Mouse (Mus musculus) c-Kit-positive CD71-positive TER-119-negative erythroid progenitor cells, embryonic 14.5 days (primary cell): ENCODE data around the gene Ablim1.

Experiments
- DNase-seq: peaks from one replicate; pipeline ENCODE4 v3.0.0-alpha.2; 2013; ENCODE audit warnings: low read depth

Ablim1 gene

GRCm38 (mm10) chr19:57007781-57008710 lies 306.7 kb downstream of the Ablim1 start, which contains the start of gene Afap1l2:
TSS of gene Afap1l2 (minus strand) at chr19:57008228.
- DNase-seq = no peak

GRCm38 (mm10) chr19:57007291-57007690 lies 307.4 kb downstream of the Ablim1 start:
- no peak for DNase-seq

GRCm38 (mm10) chr19:57006841-57007240 lies 307.9 kb downstream of the Ablim1 start:
- DNase-seq = no peak

DNA sequence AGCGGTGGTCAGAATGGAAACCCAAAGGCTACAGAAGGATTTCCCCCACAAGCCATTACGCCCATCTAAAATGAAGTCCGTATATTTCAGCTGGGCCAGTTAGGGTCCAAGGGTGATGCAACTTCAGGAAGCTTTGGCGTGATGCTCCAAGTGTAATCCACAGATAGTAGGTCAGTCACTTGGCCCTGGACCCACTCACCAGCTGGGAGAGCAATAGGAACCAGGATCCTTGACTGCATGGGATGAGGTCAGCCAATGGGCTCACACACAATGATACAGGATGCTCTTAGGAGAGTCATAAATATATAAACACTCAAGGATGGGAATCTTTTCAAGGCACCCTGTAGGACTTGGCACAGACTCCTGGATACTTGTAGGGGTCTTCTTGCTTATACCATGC lies 309.7 kb downstream of the Ablim1 start:
- DNase-seq = no peak

- no peak for DNase-seq
Observed at GRCm38 (mm10) chr19:57003460-57003810, 311.3 kb downstream of the Ablim1 start.

DNA sequence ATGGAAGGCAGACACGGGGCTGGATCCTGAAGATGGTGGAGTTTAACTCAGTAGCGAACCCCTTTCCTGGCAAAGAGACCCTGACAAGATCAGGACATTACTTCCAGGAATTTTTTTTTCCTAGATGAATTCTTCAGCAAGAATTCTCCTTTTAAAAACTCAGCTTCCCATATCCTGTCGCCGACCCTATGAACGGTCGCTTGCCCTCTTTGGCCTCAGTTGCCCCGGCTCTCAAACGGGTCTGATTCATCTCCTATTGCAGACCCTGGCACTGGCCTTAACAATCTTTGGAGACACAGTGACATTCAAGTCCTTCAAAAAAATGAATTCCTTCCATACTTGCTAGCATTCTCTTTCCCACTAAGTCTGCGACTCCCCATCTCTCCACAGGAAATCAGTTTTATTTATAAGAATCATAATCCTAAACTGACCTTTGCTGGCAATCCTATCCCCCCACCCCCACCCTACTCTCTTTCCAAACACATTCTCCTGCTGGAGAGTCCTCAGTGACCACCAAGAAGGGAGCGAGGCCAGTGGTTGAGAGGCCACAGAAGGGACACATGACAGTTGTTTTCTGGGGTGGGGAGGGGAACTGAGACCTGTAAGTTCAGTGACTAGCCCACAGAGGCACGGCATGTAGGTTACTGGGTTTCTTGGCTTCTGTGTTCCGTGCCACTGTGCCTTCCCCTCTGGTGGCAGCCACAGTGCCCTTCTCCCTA lies 311.8 kb downstream of the Ablim1 start:
- DNase-seq = no peak

DNA sequence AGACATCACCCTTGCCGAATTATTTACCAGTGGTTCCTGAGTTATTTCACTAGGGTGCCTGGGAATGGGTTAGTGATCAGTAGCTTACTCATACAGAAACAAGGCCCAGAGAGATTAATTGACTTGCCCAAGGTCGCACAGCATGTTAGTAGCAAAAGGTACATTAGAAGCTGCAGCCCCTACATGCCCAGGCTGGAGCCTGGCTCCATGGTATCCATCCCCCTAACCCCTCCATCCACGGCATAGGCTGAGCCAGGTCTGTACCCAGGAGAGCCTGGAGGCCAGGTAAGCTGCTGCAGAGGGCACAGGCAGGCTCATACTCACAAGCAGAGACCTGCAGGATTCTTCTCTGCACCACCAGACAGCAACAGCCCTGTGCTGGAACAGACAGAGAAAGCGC lies 312.8 kb downstream of the Ablim1 start:
- no peak for DNase-seq

DNA sequence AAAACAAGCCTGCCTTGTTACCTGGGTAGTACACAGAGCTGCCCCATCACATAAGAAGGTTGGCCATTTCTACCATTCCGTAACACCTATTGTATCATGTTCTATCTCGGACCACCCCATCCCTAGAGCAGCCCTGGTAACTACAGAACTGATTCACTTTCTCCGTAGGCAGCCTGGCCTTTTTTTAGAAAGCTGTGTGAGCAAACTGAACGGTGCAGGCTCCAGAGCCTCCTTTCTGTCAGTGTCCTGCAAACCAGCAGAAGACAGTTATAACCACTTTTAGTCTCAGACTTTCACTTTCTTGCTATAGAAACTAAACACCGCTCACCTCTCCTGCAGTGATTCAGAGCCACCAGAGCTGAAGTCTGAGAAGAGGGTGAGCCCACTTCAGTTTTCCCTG lies 314.1 kb downstream of the Ablim1 start:
- no peak for DNase-seq

GRCm38 (mm10) chr19:56999781-57000180 lies 314.9 kb downstream of the Ablim1 start:
- no peak for DNase-seq

- no peak for DNase-seq
Observed at GRCm38 (mm10) chr19:56998910-56999309, 315.8 kb downstream of the Ablim1 start.

- DNase-seq = no peak
Observed at GRCm38 (mm10) chr19:56998331-56998730, 316.4 kb downstream of the Ablim1 start.

DNA sequence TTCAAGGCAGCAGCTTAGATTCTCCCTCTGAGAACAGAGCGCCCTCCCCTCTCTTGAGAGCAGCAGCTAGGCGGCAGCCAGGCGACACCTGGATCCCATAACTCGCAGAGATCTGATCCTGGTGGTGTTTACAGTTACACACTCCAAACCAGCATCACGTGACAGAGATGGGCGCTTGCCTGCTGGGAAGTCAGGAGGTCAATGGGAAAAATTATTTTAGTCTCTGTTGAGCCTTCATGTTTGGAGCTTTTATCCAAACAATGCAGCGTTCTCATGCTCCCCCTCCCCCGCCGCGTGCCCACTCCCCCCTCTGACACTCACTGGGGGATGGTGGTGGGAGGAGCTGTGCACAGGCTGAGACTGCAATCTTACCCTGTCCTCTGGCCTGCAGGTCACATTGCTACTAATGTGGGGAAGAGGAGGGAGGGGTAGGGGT lies 317.5 kb downstream of the Ablim1 start:
- DNase-seq = no peak

DNA sequence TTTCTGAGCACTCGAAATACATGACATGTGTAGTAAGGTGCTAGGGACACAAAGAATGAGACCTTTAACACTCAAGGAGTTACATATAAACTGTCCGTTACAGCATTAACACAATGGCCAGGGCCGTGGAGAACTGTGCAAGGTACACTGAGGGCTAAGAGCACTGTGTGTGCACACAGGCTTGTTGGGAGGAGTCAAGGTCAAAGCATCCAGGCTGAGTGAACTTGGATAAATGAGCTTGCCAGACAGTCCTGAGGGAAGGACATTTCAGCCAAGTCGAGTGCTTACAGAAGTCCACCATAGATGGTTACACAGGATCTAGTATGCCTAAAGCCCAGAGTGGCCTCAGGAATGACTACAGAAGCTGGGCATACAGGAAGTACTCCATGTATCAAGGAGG lies 319.3 kb downstream of the Ablim1 start:
- DNase-seq = no peak

GRCm38 (mm10) chr19:56994653-56995052 lies 320.1 kb downstream of the Ablim1 start:
- no peak for DNase-seq

DNA sequence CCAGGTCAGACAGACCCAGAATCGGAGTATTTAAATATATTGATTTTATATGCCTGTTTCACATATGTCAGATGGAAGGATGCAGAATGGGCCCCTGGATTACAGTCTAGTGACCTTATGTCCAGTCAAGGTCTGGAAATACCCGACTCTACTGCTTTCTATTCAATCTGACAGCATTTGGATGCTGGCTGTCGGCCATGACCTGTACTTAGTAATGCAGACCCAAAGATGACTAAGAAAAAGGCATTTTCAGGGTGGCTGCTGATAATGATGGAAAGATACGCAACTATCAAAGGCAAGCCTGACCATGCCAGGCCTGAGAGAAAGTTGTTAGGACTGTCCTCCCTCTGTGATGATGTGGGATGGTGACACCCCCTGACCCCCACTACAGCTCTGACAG lies 321.0 kb downstream of the Ablim1 start:
- DNase-seq = no peak

GRCm38 (mm10) chr19:56992978-56993545 lies 321.7 kb downstream of the Ablim1 start:
- DNase-seq = no peak

- no peak for DNase-seq
Observed at GRCm38 (mm10) chr19:56990367-56991111, 324.2 kb downstream of the Ablim1 start.

DNA sequence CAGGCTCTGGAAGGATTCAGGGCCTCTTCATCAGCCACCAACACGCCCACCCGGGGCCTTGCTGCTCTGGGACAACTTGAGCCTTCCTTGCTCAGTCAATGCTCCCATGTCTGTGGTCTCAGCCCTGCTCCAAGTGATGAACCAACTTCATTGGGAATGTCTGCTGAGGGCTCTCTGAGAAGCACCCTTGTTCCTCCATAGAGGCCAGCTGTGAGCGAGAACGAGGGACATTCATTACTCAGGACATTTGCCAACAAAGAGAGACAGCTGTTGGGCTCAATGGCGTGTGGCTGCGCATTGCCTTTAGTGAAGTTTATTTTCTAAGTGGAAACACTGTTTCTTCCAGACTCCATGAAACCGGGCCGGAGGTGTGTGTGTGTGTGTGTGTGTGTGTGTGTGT lies 325.5 kb downstream of the Ablim1 start:
- DNase-seq = no peak

DNA sequence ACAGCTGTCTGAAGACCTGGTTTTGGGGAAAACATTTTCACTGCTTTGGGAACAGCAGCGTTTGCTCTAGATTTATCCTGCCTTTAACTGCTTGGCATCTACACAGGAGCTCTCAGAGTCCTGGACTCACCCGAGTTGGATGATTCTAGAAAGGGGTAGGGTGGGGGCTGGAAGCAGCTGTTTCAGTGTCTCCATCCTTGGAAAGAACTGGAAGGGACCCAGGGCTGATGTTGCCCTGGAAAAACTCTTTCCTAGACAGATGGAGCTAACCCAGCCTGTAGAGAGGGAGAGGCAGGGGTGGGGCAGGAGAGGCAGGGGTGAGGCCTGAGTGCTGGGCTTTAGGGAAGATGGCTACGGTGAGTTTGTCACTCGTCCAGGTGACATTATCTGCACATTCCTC lies 330.5 kb downstream of the Ablim1 start:
- no peak for DNase-seq

- DNase-seq = no peak
Observed at GRCm38 (mm10) chr19:56983757-56984156, 331.0 kb downstream of the Ablim1 start.
